12 mouse cellular contexts compared by ENCODE assay signal in the genomic region with DNA sequence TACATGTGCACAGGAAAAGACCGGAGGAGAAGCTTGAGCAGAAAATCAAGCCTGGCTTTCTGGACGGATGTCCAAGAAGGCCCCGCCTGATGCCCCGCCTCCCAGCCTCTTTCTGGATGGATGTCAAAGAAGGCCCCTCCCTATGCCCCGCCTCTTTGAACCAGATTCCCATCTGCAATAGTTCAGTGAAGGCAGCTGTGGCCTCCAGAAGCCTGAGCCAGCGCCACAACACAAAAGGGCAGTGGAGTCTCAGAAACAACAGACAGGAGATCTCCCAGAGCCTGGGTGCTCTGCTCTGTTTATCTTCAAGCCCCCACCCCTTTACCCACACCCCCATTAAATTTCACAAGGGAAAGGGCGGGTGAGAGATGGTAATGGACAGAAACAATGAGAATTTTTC.
A peak's percentile ranks its signal among the peaks of the same experiment; 100 is the strongest.
DNase-seq lines count a peak whose midpoint lies in the region; ATAC-seq and TF ChIP-seq lines count a peak whose summit lies in the region.
"Had no signal": no experiment of that assay in that cellular context is flagged by ENCODE, and none has a peak within 500 bp of the region (broad histone marks: within the 10 kb centered on the region; RNA-seq: fewer than 3 reads in every experiment).

No protein-coding gene starts in this region.

- no peak for TF ChIP-seq CTCF in thymus, adult 2 months (IDR thresholded peaks at IDR 0.05; ENCODE audit: borderline replicate concordance, control insufficient read depth, extremely low read depth, insufficient read depth, low read length, poor library complexity)

- no peak overlapping the region for H3K9ac ChIP-seq in kidney, embryonic 15.5 days
- H3K9ac ChIP-seq in forebrain, embryonic 16.5 days (replicated peaks; ENCODE audit: low read depth, low read length), result no peak overlapping the region
- H3K9ac ChIP-seq: liver, embryonic 14.5 days had no signal

- H3K27me3 ChIP-seq in kidney, embryonic 15.5 days, result no peaks in the 10 kb centered on the region
- H3K27me3 ChIP-seq in thymus, adult 2 months (ENCODE audit: control insufficient read depth, insufficient read depth, low read length), result no peaks in the 10 kb centered on the region
- no peaks in the 10 kb centered on the region for H3K27me3 ChIP-seq in forebrain, embryonic 16.5 days (replicated peaks; ENCODE audit: control insufficient read depth, insufficient read depth, low read length)
- H3K27me3 ChIP-seq: CH12.LX had no signal

- peak; percentile 40; the same call in 1 of the 2 replicates for ATAC-seq in kidney, embryonic 15.5 days (replicated peaks; ENCODE audit: low FRiP score)
- ATAC-seq in forebrain, embryonic 16.5 days, result no peak

- H3K9me3 ChIP-seq in kidney, embryonic 15.5 days (replicated peaks), result no peaks in the 10 kb centered on the region
- no peaks in the 10 kb centered on the region for H3K9me3 ChIP-seq in forebrain, embryonic 16.5 days (ENCODE audit: control insufficient read depth, low read length)

- no peak overlapping the region for H3K4me3 ChIP-seq in kidney, embryonic 15.5 days (replicated peaks)
- H3K4me3 ChIP-seq in thymus, adult 2 months (ENCODE audit: control insufficient read depth, insufficient read depth, low read length), result no peak overlapping the region
- no peak overlapping the region for H3K4me3 ChIP-seq in forebrain, embryonic 16.5 days (replicated peaks; ENCODE audit: low read length)
- H3K4me3 ChIP-seq: myocyte had no signal

- no peaks in the 10 kb centered on the region for H3K36me3 ChIP-seq in kidney, embryonic 15.5 days
- no peaks in the 10 kb centered on the region for H3K36me3 ChIP-seq in thymus, adult 2 months (ENCODE audit: control insufficient read depth, insufficient read depth, low read length)
- no peaks in the 10 kb centered on the region for H3K36me3 ChIP-seq in forebrain, embryonic 16.5 days (ENCODE audit: control insufficient read depth, insufficient read depth)

- no peak overlapping the region for H3K4me2 ChIP-seq in kidney, embryonic 15.5 days
- no peak overlapping the region for H3K4me2 ChIP-seq in forebrain, embryonic 16.5 days (ENCODE audit: low read length)

- WGBS in kidney, embryonic 15.5 days, result 65% methylated on average over 7 of the region's 7 CpGs
- 80% methylated on average over 7 of the region's 7 CpGs for WGBS in thymus, adult 2 months
- 74% methylated on average over 7 of the region's 7 CpGs for WGBS in forebrain, embryonic 16.5 days

- H3K27ac ChIP-seq in kidney, embryonic 15.5 days, result no peak overlapping the region
- no peak overlapping the region for H3K27ac ChIP-seq in thymus, adult 2 months (ENCODE audit: control insufficient read depth, insufficient read depth, low read length)
- no peak overlapping the region for H3K27ac ChIP-seq in forebrain, embryonic 16.5 days (ENCODE audit: low read length)
- H3K27ac ChIP-seq: liver, embryonic 14.5 days had no signal

- no peak for DNase-seq in kidney, adult 8-10 months
- peak; percentile 53 for DNase-seq in embryo, embryonic 10.5 days (ENCODE audit: low spot score)
- peak; percentile 33 for DNase-seq in kidney, postnatal 14 days
- DNase-seq in skeletal muscle tissue, adult 2 months (ENCODE audit: low read depth, low spot score), result peak; percentile 58
- no peak for DNase-seq in thymus, adult 2 months
- no peak for DNase-seq in thymus, postnatal 0 days (ENCODE audit: low spot score)
- DNase-seq: adrenal gland, postnatal 36 days had no signal

- no peaks in the 10 kb centered on the region for H3K4me1 ChIP-seq in kidney, embryonic 15.5 days
- H3K4me1 ChIP-seq in thymus, adult 2 months (replicated peaks; ENCODE audit: control insufficient read depth, insufficient read depth, low read length), result no peaks in the 10 kb centered on the region
- peaks cover 7% of the 10 kb centered on the region; the same call in 1 of the 2 replicates for H3K4me1 ChIP-seq in forebrain, embryonic 16.5 days (replicated peaks; ENCODE audit: control insufficient read depth, insufficient read depth, low read length)

- TF ChIP-seq POLR2A in thymus, adult 2 months (IDR thresholded peaks at IDR 0.05; ENCODE audit: control insufficient read depth, extremely low read depth, insufficient read depth, low read length, poor library complexity), result no peak

Comparison
In these comparisons a context has a peak if more than half of its experiments do, and no peak if none do; other contexts are left out.
1. DNase-seq: peak in embryo, embryonic 10.5 days (single experiment), kidney, postnatal 14 days (single experiment) and skeletal muscle tissue, adult 2 months (single experiment); none in kidney, adult 8-10 months (0 of 2), thymus, adult 2 months (single experiment) and thymus, postnatal 0 days (single experiment).